Mouse (Mus musculus) embryo, embryonic 10.5 days (tissue): ENCODE measurements around the gene Crot.
"Not testable (repeated sequence)": the region's sequence is repeated elsewhere in the genome, so short reads cannot be mapped to it uniquely, and the experiment has no call there.

Experiments
- DNase-seq: peaks from one replicate; pipeline ENCODE4 v3.0.0-alpha.2; 2015; ENCODE audit warnings: low spot score

The Crot gene

DNA sequence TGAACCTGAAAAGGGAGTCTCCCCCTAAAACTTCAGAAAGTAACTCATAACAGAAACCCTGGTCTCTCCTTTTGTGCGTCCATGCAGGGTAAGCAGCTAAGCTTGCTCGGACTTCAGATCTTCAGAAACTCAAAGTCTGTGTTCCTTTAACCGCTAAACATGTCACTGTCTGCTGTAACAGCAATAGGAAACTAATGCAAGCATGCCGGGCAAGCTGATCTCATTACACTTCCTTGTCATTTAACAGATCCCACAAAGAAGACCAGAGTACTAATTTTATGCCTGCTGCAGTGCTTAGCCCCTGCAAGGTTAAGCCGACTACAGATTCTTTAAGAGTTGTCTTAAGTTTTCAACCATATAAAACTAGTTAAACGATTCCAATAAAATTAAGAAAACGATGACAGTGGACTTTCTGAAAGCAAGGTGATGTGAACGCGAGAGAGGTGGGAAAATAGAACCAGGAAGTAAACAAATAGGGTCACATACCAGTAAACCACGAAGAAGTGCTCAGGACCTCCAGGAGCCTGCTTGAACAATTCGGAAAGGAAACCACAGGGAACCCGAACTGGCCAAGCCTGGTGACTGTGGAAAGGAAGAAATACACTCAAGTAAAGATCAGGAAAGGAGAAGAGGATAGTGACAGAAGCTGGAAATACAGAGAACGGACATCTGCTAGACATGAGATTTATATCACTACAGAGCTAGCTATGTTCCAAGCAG, 998 bp downstream of the Crot start:
- peak; percentile 15 for DNase-seq

DNA sequence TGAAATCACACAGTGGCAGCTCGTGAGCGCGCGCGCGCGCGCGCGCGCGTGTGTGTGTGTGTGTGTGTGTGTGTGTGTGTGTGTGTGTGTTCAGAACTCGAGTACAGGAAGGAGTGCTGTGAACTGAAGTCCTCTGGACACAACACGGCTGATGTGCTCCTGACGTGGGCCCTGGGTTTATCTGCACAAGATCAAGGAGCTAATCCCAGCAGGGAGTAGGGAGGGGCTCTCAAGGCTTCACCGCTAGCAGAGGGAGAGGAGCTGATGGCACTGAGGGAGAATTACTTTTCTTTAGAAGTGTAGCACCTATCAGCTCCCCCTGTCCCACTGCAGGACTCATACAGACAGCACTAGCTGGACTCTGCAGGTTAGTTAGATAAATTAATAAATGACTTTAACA, 5.5 kb downstream of the Crot start:
- no peak for DNase-seq

- DNase-seq: no peak
These were observed 6.6 kb downstream of the Crot start for GRCm38 (mm10) chr5:8990526-8990925.

GRCm38 (mm10) chr5:8987925-8988324, 9.2 kb downstream of the Crot start:
- no peak for DNase-seq

DNA sequence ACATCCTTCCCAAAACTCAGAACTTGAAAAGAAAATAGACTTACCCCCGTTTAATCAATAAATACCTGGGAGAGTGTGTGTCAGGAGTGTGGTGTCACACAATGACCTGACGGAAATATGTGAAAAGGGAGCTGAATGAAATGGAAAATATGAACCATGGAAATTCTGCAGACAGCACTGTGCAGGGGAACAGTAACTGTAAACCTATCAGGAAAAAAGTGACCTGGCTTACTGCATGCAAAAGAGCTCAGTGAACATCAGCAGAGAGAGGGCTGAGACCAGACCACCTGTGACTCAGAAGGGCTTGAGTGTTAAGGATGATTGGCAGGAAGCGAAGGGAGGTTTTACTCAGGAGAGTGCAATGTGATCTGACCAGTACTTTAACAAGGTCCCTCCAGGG, 11.7 kb downstream of the Crot start:
- DNase-seq: no peak

- no peak for DNase-seq
These were observed 22.4 kb downstream of the Crot start for GRCm38 (mm10) chr5:8974721-8975120.

DNA sequence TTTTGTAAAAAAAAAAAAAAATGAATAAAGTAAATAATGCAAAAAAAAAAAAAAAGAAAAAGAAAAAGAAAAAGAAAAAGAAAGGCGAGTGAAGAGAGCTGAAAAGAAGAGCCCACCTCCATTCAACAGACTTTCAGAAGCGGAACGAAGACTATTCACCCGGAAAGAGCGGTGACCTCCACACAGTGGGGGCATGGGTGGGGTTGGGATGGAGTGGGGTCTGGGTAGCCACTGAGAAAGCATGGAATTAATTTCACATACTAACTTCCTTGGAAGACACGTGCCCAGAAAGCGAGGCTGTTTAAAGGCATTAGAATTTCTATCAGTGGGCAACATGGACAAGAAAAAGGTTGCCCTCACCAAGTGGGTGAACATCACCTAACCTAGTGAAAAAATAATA, 24.8 kb downstream of the Crot start:
- peak; percentile 44 for DNase-seq

DNA sequence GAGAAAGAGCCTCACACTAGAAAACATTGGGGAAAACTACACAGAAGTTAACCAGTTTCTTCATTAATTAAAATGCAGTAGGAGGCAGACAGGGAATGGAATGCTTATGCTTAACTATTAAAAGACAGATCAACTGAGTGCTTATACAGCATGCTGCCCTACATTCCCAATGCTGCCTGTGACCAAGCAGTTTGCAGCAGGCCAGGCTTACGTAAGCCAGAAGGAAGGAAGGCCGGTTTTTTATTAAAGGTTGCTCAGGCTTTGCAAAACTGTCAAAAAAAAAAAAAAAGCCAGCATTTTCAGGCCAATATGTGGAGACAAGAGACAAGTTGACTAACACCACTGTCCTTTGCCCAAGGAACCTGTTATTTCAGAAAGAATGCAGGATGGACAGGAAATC, 26.4 kb downstream of the Crot start:
- no peak for DNase-seq

DNA sequence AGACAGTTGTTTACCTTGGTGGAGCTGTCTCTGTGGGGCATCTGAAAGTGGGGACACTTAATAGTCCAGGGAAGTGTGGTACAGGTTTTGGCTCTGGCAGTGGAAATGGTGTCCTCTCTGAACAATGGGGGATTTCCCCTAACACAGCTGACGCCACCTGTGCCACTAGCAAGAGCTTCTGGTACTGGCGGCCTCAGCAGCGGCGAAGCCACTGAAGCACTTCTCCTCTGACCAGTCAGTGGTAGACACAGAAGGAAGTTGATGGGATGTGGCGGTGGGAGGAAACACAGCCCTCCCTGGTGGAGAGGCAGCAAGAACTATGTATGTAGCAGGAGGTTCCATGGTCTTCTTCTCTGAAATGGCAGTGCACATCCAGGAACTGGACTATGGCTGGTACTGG, 32.6 kb downstream of the Crot start:
- no peak for DNase-seq

- no peak for DNase-seq
These were observed 36.6 kb downstream of the Crot start for GRCm38 (mm10) chr5:8960534-8960933.

DNA sequence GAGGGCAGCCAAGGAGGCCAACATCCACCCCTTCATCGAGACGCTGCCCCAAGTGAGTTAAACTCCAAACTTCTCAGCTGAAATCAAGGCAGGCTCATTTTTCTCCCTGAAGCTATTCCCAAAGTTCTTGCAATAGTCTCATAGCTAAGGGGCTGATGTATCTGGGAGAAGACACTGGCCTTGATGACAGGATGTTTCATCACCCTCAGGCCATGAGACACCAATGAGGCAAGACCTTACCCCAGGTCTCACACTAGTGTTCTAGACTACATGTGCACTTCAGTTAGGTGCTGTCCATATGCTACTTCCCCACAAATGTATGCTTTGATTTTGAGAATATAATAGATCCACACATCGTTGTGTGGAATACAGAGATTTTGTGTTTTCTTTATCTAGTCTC, 41.6 kb downstream of the Crot start:
- DNase-seq: no peak

GRCm38 (mm10) chr5:8953660-8954059, 43.5 kb downstream of the Crot start:
- DNase-seq: no peak

GRCm38 (mm10) chr5:8947423-8948110, 49.6 kb downstream of the Crot start:
- DNase-seq: no peak

DNA sequence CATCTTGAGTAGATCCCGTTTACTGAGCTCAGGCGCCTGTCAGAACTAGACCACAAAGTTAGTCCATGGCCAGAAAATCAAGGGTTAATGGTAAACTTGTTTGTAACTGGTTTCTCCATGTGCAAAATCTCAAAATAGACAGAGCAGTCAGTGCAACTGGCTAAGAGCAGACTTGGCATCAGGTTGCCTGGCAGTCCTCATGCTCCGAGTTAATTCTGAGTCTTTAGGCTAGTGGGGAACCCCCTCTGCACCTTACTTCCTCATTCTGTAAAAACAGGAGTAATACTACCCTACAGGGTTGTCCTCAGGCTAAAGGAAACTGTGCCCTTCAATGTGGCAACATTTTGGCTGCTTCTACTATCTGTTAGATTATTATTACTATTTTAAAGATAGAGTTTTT, 53.3 kb downstream of the Crot start:
- DNase-seq: no peak

DNA sequence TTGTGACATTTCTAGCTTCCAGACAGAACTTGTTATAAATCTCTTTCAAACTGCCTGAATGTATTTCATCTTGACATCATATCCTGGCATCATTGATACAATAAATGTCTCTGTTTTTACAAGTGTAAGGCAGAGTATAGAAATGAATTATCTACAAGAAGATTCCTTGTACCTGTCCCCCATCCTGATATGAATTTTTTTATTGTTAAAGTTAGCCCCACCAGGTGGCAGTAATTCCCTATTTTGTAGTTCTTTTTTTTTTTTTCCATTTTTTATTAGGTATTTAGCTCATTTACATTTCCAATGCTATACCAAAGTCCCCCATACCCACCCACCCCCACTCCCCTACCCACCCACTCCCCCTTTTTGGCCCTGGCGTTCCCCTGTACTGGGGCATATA, 55.9 kb downstream of the Crot start:
- not testable (repeated sequence) for DNase-seq

GRCm38 (mm10) chr5:8937965-8938364, 59.2 kb downstream of the Crot start:
- no peak for DNase-seq

DNA sequence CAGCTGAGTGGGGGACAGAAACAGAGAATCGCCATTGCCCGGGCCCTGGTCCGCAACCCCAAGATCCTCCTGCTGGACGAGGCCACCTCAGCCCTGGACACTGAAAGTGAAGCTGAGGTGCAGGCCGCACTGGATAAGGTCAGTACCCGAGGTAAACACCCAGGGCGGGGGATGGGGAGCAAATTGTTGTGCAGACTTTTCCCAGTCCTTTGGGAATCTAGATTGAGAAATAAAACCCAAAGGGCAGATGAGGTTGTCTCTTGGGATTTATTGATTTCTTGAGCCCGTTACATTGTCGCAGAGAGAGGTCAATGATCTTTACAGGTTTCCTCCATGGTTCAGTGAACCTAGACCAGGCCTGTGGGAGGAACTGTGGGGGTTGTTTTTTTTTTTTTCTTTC, 68.7 kb downstream of the Crot start:
- no peak for DNase-seq

- DNase-seq: no peak
These were observed 80.1 kb downstream of the Crot start for GRCm38 (mm10) chr5:8917069-8917468.

DNA sequence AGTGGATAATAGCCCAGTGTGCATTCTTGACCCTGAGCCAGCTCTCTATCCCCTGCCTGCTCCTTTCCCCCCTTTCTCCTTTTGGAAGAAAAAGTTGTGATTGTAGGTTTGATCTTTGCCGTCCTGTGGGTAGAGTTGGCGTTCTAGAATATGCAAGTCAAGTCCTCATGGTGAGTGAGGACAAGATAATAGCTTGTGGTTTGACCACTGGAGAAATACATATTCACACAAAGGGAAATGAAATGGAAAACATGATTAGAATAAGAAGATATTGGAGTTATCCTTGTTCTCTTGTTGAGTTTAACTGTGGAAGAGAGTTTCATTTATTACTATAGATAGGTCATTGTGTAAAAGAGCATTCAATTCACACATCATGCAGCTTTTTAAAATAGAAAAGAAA, 80.7 kb downstream of the Crot start:
- no peak for DNase-seq
